Mouse (Mus musculus): ENCODE data around the gene Pip5k1c.
A peak's percentile ranks its signal among the peaks of the same experiment; 100 is the strongest.

Pip5k1c gene

GRCm38 (mm10) chr10:81284189-81284588 lies 8.6 kb upstream of the Pip5k1c start:
- no peak for DNase-seq (ENCODE audit: low read depth, low spot score)

GRCm38 (mm10) chr10:81284719-81285118 lies 8.0 kb upstream of the Pip5k1c start:
- no peak for DNase-seq (ENCODE audit: low read depth, low spot score)

- DNase-seq (ENCODE audit: low read depth, low spot score): peak; percentile 92
Observed at GRCm38 (mm10) chr10:81285694-81286450, 6.9 kb upstream of the Pip5k1c start.

- peak; percentile 45 for DNase-seq (ENCODE audit: low read depth, low spot score)
Observed at GRCm38 (mm10) chr10:81286586-81286985, 6.2 kb upstream of the Pip5k1c start.

GRCm38 (mm10) chr10:81287513-81288157 lies 5.1 kb upstream of the Pip5k1c start:
- peak; percentile 73 for DNase-seq (ENCODE audit: low read depth, low spot score)

GRCm38 (mm10) chr10:81288601-81289000 lies 4.2 kb upstream of the Pip5k1c start:
- peak; percentile 47 for DNase-seq (ENCODE audit: low read depth, low spot score)

GRCm38 (mm10) chr10:81289278-81289677 lies 3.5 kb upstream of the Pip5k1c start:
- DNase-seq (ENCODE audit: low read depth, low spot score): peak; percentile 73

- DNase-seq (ENCODE audit: low read depth, low spot score): no peak
Observed at GRCm38 (mm10) chr10:81289811-81290210, 3.0 kb upstream of the Pip5k1c start.

GRCm38 (mm10) chr10:81290698-81291460 lies 1.9 kb upstream of the Pip5k1c start:
- DNase-seq (ENCODE audit: low read depth, low spot score): peak; percentile 59

GRCm38 (mm10) chr10:81291511-81292104 lies 1.2 kb upstream of the Pip5k1c start, which contains the start of gene Tjp3:
Gene Tjp3, minus strand, starts transcription at chr10:81291581.
- DNase-seq (ENCODE audit: low read depth, low spot score): peak; percentile 68

- DNase-seq (ENCODE audit: low read depth, low spot score): no peak
Observed at GRCm38 (mm10) chr10:81293334-81294030, 719 bp downstream of the Pip5k1c start.

GRCm38 (mm10) chr10:81294442-81294841 lies 1.7 kb downstream of the Pip5k1c start:
- no peak for DNase-seq (ENCODE audit: low read depth, low spot score)

GRCm38 (mm10) chr10:81295185-81295584 lies 2.4 kb downstream of the Pip5k1c start:
- no peak for DNase-seq (ENCODE audit: low read depth, low spot score)

GRCm38 (mm10) chr10:81297246-81297645 lies 4.5 kb downstream of the Pip5k1c start:
- no peak for DNase-seq (ENCODE audit: low read depth, low spot score)

- DNase-seq (ENCODE audit: low read depth, low spot score): peak; percentile 72
Observed at GRCm38 (mm10) chr10:81297845-81298244, 5.1 kb downstream of the Pip5k1c start.

GRCm38 (mm10) chr10:81298369-81299100 lies 5.8 kb downstream of the Pip5k1c start:
- peak; percentile 60 for DNase-seq (ENCODE audit: low read depth, low spot score)

GRCm38 (mm10) chr10:81299585-81300351 lies 7.0 kb downstream of the Pip5k1c start:
- DNase-seq (ENCODE audit: low read depth, low spot score): no peak

GRCm38 (mm10) chr10:81300352-81300907 lies 7.7 kb downstream of the Pip5k1c start:
- DNase-seq (ENCODE audit: low read depth, low spot score): no peak

- no peak for DNase-seq (ENCODE audit: low read depth, low spot score)
Observed at GRCm38 (mm10) chr10:81301321-81301720, 8.6 kb downstream of the Pip5k1c start.

All from CD4-positive helper T cell, adult 2 months (primary cell).